Mouse (Mus musculus) forebrain, embryonic 12.5 days (tissue): ENCODE results near the gene Lrrc4b. TPM values are rescaled to one million over a fixed set of nuclear protein-coding genes. Genes with fewer than 3 reads are reported as not detected.
A peak's percentile ranks its signal among the peaks of the same experiment; 100 is the strongest.

Experiments used
- ATAC-seq: fragments of 200-750 bp; cut with Nextera tagmentation; 2 replicates; pipeline ENCODE4 v1.8.0; 2017; ENCODE audit warnings: moderate TSS enrichment; ENCODE audit not compliant: low FRiP score
- H3K27ac ChIP-seq: fragments of 300-500 bp; sonication (generic); 2 replicates; pipeline ENCODE4 v1.5.1; 2016; ENCODE audit warnings: mild to moderate bottlenecking
- H3K27me3 ChIP-seq: fragments of 300-500 bp; sonication (generic); 2 replicates; pipeline ENCODE4 v1.6.1; 2016; ENCODE audit warnings: mild to moderate bottlenecking
- H3K36me3 ChIP-seq: fragments of 300-500 bp; sonication (generic); replicated peaks from 2 replicates; pipeline ENCODE4 v1.6.1; 2016; ENCODE audit warnings: mild to moderate bottlenecking
- H3K4me1 ChIP-seq: fragments of 300-500 bp; sonication (generic); 2 replicates; pipeline ENCODE4 v1.6.1; 2016
- H3K4me2 ChIP-seq: fragments of 300-500 bp; sonication (generic); 2 replicates; pipeline ENCODE4 v1.6.1; 2016; ENCODE audit warnings: mild to moderate bottlenecking, moderate library complexity
- H3K4me3 ChIP-seq: fragments of 300-500 bp; sonication (generic); replicated peaks from 2 replicates; pipeline ENCODE4 v1.5.1; 2016; ENCODE audit warnings: mild to moderate bottlenecking
- H3K9ac ChIP-seq: fragments of 300-500 bp; sonication (generic); 2 replicates; pipeline ENCODE4 v1.6.1; 2016; ENCODE audit warnings: mild to moderate bottlenecking
- H3K9me3 ChIP-seq: fragments of 300-500 bp; sonication (generic); 2 replicates; pipeline ENCODE4 v1.6.1; 2016
- WGBS: fragments of 180-500 bp; shearing (Covaris S2); methylation state at CpG from one replicate; pipeline ENCODE4 v1.1.7; 2016; 5-methylcytosine and 5-hydroxymethylcytosine counted together
- polyA plus RNA-seq: library from polyadenylated mRNA; unstranded; fragments of >200 nt; fragmentation: Nextera tagmentation; extraction: Ambion mirVana; gene quantifications from 2 replicates; pipeline ENCODE4 v1.2.1, GENCODE M21; 2016

Lrrc4b gene
- polyA plus RNA-seq, 1 experiment from 2014 or later = 12.0 TPM

- Histone ChIP-seq H3K36me3 (peaks cover 86% of the 10 kb centered on the region), H3K9me3 (no peaks in the 10 kb centered on the region), H3K4me3 (no peak overlapping the region), H3K4me1 (peaks cover 30% of the 10 kb centered on the region), H3K9ac (no peak overlapping the region), H3K27me3 (peaks cover 26% of the 10 kb centered on the region), H3K4me2 (no peak overlapping the region), H3K27ac (no peak overlapping the region)
- WGBS = 84% methylated on average over 6 of the region's 6 CpGs
- no peak for ATAC-seq
These were observed 31.2 kb downstream of the Lrrc4b start for GRCm38 (mm10) chr7:44460067-44460466.

DNA sequence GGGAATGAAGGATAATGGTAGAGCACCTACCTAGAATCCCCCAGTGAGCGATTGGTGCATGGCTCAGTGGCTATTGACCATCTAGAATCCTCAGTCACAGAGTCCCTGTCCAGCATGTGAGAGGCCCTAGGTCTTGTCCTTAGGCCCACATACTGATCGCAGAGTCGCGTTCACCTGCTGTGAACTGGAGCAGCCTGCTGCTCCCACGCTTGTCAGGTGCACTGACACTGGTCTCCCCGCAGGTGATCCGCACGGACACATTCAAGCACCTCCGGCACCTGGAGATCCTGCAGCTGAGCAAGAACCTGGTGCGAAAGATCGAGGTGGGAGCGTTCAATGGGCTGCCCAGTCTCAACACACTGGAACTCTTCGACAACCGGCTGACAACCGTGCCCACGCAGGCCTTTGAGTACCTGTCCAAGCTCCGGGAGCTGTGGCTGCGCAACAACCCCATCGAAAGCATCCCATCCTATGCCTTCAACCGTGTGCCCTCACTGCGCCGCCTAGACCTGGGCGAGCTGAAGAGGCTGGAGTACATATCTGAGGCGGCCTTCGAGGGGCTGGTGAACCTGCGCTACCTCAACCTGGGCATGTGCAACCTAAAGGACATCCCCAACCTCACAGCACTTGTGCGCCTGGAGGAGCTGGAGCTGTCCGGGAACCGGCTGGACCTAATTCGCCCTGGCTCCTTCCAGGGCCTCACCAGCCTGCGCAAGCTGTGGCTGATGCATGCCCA lies 32.1 kb downstream of the Lrrc4b start:
- H3K9ac ChIP-seq = no peak overlapping the region
- H3K36me3 ChIP-seq = peaks cover 79% of the 10 kb centered on the region
- no peak overlapping the region for H3K4me3 ChIP-seq
- no peak for ATAC-seq
- H3K27ac ChIP-seq = no peak overlapping the region
- H3K9me3 ChIP-seq = no peaks in the 10 kb centered on the region
- H3K27me3 ChIP-seq = peaks cover 26% of the 10 kb centered on the region
- H3K4me2 ChIP-seq = no peak overlapping the region
- peaks cover 35% of the 10 kb centered on the region for H3K4me1 ChIP-seq
- 86% methylated on average over 31 of the region's 31 CpGs for WGBS

- no peak for ATAC-seq
- H3K4me2 ChIP-seq = no peak overlapping the region
- no peak overlapping the region for H3K9ac ChIP-seq
- H3K36me3 ChIP-seq = peaks cover 71% of the 10 kb centered on the region
- no peak overlapping the region for H3K4me3 ChIP-seq
- no peaks in the 10 kb centered on the region for H3K9me3 ChIP-seq
- peaks cover 26% of the 10 kb centered on the region for H3K27me3 ChIP-seq
- no peak overlapping the region for H3K27ac ChIP-seq
- WGBS = 83% methylated on average over 57 of the region's 57 CpGs
- peaks cover 35% of the 10 kb centered on the region for H3K4me1 ChIP-seq
These were observed 32.8 kb downstream of the Lrrc4b start for GRCm38 (mm10) chr7:44461503-44462217.

DNA sequence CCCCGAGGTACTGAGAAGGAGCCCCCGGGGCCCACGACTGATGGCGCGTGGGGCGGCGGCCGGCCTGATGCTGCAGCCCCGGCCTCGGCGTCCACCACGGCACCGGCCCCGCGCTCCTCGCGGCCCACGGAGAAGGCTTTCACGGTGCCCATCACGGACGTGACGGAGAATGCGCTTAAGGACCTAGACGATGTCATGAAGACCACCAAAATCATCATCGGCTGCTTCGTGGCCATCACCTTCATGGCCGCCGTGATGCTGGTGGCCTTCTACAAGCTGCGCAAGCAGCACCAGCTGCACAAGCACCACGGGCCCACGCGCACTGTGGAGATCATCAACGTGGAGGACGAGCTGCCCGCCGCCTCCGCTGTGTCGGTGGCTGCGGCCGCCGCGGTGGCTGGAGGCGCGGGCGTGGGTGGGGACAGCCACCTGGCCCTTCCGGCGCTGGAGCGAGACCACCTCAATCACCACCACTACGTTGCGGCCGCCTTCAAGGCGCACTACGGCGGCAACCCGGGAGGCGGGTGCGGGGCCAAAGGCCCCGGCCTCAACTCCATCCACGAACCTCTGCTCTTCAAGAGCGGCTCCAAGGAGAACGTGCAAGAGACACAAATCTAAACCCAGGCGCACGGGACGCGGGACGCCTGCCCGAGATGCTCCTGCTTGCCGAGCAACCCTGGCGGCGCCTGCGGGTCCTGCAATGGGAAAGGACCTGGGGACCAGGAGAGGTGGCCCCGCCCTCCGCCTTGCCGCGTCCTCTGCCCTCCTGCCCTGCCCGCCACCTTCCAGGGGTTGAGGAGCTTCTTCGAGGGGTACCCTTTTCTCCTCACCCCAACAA lies 33.6 kb downstream of the Lrrc4b start:
- Histone ChIP-seq H3K27ac (0 out of 2 replicates have a peak overlapping the region, but pooled peaks have one; percentile 2), H3K4me2 (peak overlapping the region; percentile 17; the same call in 1 of the 2 replicates), H3K4me1 (peaks cover 43% of the 10 kb centered on the region), H3K4me3 (no peak overlapping the region), H3K36me3 (peaks cover 64% of the 10 kb centered on the region), H3K27me3 (peaks cover 26% of the 10 kb centered on the region), H3K9ac (no peak overlapping the region), H3K9me3 (no peaks in the 10 kb centered on the region)
- 34% methylated on average over 77 of the region's 77 CpGs for WGBS
- no peak for ATAC-seq

GRCm38 (mm10) chr7:44463056-44463425 lies 34.2 kb downstream of the Lrrc4b start:
- no peak overlapping the region for H3K4me2 ChIP-seq
- no peak for ATAC-seq
- H3K9ac ChIP-seq = no peak overlapping the region
- H3K36me3 ChIP-seq = peaks cover 58% of the 10 kb centered on the region
- H3K27me3 ChIP-seq = peaks cover 26% of the 10 kb centered on the region
- peaks cover 46% of the 10 kb centered on the region for H3K4me1 ChIP-seq
- WGBS = 47% methylated on average over 8 of the region's 8 CpGs
- no peak overlapping the region for H3K4me3 ChIP-seq
- H3K27ac ChIP-seq = no peak overlapping the region
- no peaks in the 10 kb centered on the region for H3K9me3 ChIP-seq

GRCm38 (mm10) chr7:44463556-44464225 lies 34.9 kb downstream of the Lrrc4b start:
- peaks cover 26% of the 10 kb centered on the region for H3K27me3 ChIP-seq

DNA sequence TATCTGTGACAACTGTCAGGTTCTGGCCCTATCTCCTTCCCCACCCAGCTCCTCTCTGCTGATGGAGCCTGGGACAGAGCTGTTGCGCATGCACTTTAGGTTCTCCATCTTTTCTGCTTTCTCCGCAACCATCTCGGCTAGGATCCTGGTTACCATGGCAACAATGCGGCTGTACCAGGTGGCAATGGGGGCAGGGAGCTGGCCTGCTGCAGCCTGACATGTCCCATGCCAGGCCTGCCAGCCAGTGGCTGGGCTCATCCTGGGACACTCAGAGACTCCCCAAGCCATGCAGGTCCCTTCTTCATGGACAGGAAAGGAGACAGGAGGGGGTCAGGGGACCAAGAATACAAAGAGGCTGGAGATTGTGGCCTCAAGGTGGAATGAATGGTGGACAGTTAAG lies 35.7 kb downstream of the Lrrc4b start:
- Histone ChIP-seq H3K27ac (peak overlapping the region; percentile 80), H3K4me3 (no peak overlapping the region), H3K36me3 (peaks cover 44% of the 10 kb centered on the region), H3K4me1 (peaks cover 60% of the 10 kb centered on the region), H3K9me3 (no peaks in the 10 kb centered on the region), H3K4me2 (peak overlapping the region; percentile 19; the same call in 1 of the 2 replicates), H3K9ac (peak overlapping the region; percentile 33; the same call in 1 of the 2 replicates), H3K27me3 (peaks cover 26% of the 10 kb centered on the region)
- peak; percentile 6; the same call in 1 of the 2 replicates for ATAC-seq
- WGBS = 25% methylated on average over 4 of the region's 4 CpGs

More at GRCm38 (mm10) chr7:44463556-44464225, 34.9 kb downstream of the Lrrc4b start:
- Histone ChIP-seq H3K36me3 (peaks cover 52% of the 10 kb centered on the region), H3K9me3 (no peaks in the 10 kb centered on the region), H3K4me3 (no peak overlapping the region), H3K9ac (peak overlapping the region; percentile 33; the same call in 1 of the 2 replicates), H3K27ac (peak overlapping the region; percentile 80), H3K4me2 (no peak overlapping the region), H3K4me1 (peaks cover 51% of the 10 kb centered on the region)
- no peak for ATAC-seq
- WGBS = 87% methylated on average over 10 of the region's 10 CpGs

- peak within 1 kb of the TSS; percentile 19; the same call in 1 of the 2 replicates for H3K4me2 ChIP-seq
- no peak for ATAC-seq
- H3K9ac ChIP-seq = peak within 1 kb of the TSS; percentile 33; the same call in 1 of the 2 replicates
- H3K4me3 ChIP-seq = no peak within 1 kb of the TSS
- peaks cover 39% of the 10 kb centered on the region for H3K36me3 ChIP-seq
- peaks cover 25% of the 10 kb centered on the region for H3K27me3 ChIP-seq
- H3K9me3 ChIP-seq = no peaks in the 10 kb centered on the region
- 55% methylated on average over 2 of the region's 2 CpGs for WGBS
- peaks cover 60% of the 10 kb centered on the region for H3K4me1 ChIP-seq
- H3K27ac ChIP-seq = peak within 1 kb of the TSS; percentile 80
These were observed 36.3 kb downstream of the Lrrc4b start, which contains the start of gene Aspdh for GRCm38 (mm10) chr7:44465111-44465510. Aspdh (plus strand) TSS chr7:44465391.

- H3K4me1 ChIP-seq = peaks cover 60% of the 10 kb centered on the region
These were observed 37.4 kb downstream of the Lrrc4b start for GRCm38 (mm10) chr7:44466006-44466887.

DNA sequence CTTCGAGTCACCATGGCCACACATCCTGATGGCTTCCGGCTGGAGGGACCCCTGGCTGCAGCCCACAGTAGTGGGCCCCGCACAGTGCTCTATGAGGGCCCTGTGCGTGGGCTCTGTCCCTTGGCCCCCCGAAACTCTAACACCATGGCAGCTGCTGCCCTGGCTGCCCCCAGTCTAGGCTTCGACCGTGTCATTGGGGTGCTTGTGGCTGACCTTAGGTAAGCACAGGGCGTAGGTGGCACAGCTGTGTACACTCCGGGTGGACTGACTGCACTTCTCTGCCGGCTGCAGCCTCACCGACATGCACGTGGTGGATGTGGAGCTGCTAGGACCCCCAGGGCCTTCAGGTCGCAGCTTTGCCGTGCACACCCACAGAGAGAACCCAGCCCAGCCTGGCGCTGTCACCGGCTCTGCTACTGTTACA lies 38.1 kb downstream of the Lrrc4b start:
- Histone ChIP-seq H3K27me3 (peaks cover 9% of the 10 kb centered on the region; the same call in 1 of the 2 replicates), H3K9me3 (no peaks in the 10 kb centered on the region), H3K4me1 (peaks cover 59% of the 10 kb centered on the region), H3K27ac (peak overlapping the region; percentile 92), H3K36me3 (peaks cover 21% of the 10 kb centered on the region), H3K4me3 (no peak overlapping the region), H3K9ac (no peak overlapping the region), H3K4me2 (peak overlapping the region; percentile 67; the same call in 1 of the 2 replicates)
- 81% methylated on average over 16 of the region's 16 CpGs for WGBS
- no peak for ATAC-seq

More at GRCm38 (mm10) chr7:44466006-44466887, 37.4 kb downstream of the Lrrc4b start:
- Histone ChIP-seq H3K27ac (0 out of 2 replicates have a peak overlapping the region, but pooled peaks have one; percentile 50), H3K9me3 (no peaks in the 10 kb centered on the region), H3K36me3 (peaks cover 27% of the 10 kb centered on the region), H3K9ac (no peak overlapping the region), H3K4me2 (no peak overlapping the region), H3K4me3 (no peak overlapping the region), H3K27me3 (peaks cover 16% of the 10 kb centered on the region)
- WGBS = 70% methylated on average over 10 of the region's 10 CpGs
- no peak for ATAC-seq
